Mouse (Mus musculus): ENCODE data around the gene Gm4869.

GRCm38 (mm10) chr5:140510012-140511000 lies 64.9 kb downstream of the Gm4869 start:
- TF ChIP-seq EP300 (IDR thresholded peaks at IDR 0.05; ENCODE audit: low read depth) (no peak), CTCF (IDR thresholded peaks at IDR 0.05; ENCODE audit: low read depth) (no peak)

All from liver, postnatal 0 days (tissue).